Mouse (Mus musculus): Measurements from ENCODE around the gene Ttll5. TPM values are rescaled to one million over a fixed set of nuclear protein-coding genes. Genes with fewer than 3 reads are reported as not detected.

The Ttll5 gene
- polyA plus RNA-seq, 1 experiment from 2014 or later = 14.2 TPM

DNA sequence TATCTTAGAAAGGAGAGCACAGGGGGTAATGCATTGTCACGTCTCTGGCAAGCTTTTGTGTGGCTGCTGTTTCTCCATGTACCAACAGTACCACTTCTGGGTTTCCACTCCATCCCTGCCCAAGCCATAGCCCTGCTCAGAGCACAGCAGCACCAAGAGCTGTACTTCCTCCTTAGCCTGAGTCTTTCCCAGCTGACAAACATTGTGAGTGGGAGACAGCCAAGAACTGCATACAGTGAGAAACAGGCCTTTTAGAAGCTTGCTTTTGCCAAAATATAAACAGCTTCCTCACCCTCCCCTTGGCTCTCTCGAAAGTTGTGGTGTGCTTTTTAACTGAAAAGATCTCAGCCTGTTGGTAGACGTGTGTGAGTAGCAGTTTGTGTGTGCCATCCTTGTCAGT lies 182.9 kb downstream of the Ttll5 start:
- no peak for ATAC-seq (ENCODE audit: low FRiP score)
- 72% methylated on average over 3 of the region's 3 CpGs for WGBS
- H3K4me1 ChIP-seq (replicated peaks) = peaks cover 7% of the 10 kb centered on the region

GRCm38 (mm10) chr12:86010656-86011055 lies 186.2 kb downstream of the Ttll5 start:
- no peak overlapping the region for H3K4me2 ChIP-seq
- H3K27me3 ChIP-seq = no peaks in the 10 kb centered on the region
- 87% methylated on average over 5 of the region's 5 CpGs for WGBS
- H3K27ac ChIP-seq = no peak overlapping the region
- peaks cover 7% of the 10 kb centered on the region for H3K4me1 ChIP-seq (replicated peaks)
- no peaks in the 10 kb centered on the region for H3K9me3 ChIP-seq
- no peak overlapping the region for H3K4me3 ChIP-seq
- H3K9ac ChIP-seq = no peak overlapping the region
- ATAC-seq (ENCODE audit: low FRiP score) = no peak
- H3K36me3 ChIP-seq = peaks cover 4% of the 10 kb centered on the region; the same call in 1 of the 2 replicates

More for the DNA sequence above, 182.9 kb downstream of the Ttll5 start:
- Histone ChIP-seq H3K27me3 (no peaks in the 10 kb centered on the region), H3K27ac (no peak overlapping the region), H3K36me3 (no peaks in the 10 kb centered on the region), H3K4me3 (no peak overlapping the region), H3K4me2 (no peak overlapping the region), H3K9me3 (no peaks in the 10 kb centered on the region), H3K9ac (no peak overlapping the region)

DNA sequence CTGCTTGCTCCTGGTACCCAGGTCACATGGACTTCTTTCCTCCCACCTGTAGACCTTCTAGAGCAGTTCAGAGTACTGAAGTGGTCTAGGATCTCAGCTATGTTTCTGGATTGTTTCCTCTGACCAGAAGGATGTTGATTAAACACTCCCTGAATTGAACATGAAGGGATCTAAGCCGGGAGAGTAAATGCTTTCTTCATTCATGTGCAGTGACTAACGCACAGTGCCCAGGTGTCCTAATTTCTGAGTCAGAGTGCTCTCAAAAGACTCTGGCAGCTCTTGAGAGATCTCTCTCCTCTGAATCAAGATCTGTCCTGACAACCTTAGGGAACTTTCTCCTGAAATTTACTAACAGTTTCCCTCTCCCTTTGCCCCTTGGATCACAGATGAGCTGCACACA lies 187.7 kb downstream of the Ttll5 start:
- no peak for ATAC-seq (ENCODE audit: low FRiP score)
- no peak overlapping the region for H3K4me2 ChIP-seq
- 85% methylated on average over 2 of the region's 2 CpGs for WGBS

GRCm38 (mm10) chr12:86014174-86014573 lies 189.7 kb downstream of the Ttll5 start:
- no peak overlapping the region for H3K27ac ChIP-seq
- no peak overlapping the region for H3K4me2 ChIP-seq
- no peaks in the 10 kb centered on the region for H3K27me3 ChIP-seq
- no peak overlapping the region for H3K4me3 ChIP-seq
- no peaks in the 10 kb centered on the region for H3K4me1 ChIP-seq (replicated peaks)
- WGBS = 88% methylated on average over 2 of the region's 2 CpGs
- H3K9ac ChIP-seq = no peak overlapping the region
- peaks cover 4% of the 10 kb centered on the region; the same call in 1 of the 2 replicates for H3K36me3 ChIP-seq
- ATAC-seq (ENCODE audit: low FRiP score) = no peak
- no peaks in the 10 kb centered on the region for H3K9me3 ChIP-seq

More for the DNA sequence above, 187.7 kb downstream of the Ttll5 start:
- Histone ChIP-seq H3K9ac (no peak overlapping the region), H3K4me3 (no peak overlapping the region), H3K4me1 (replicated peaks) (peaks cover 7% of the 10 kb centered on the region), H3K27me3 (no peaks in the 10 kb centered on the region), H3K36me3 (peaks cover 4% of the 10 kb centered on the region; the same call in 1 of the 2 replicates), H3K27ac (no peak overlapping the region), H3K9me3 (no peaks in the 10 kb centered on the region)

- H3K4me2 ChIP-seq = no peak overlapping the region
- H3K36me3 ChIP-seq = peaks cover 4% of the 10 kb centered on the region; the same call in 1 of the 2 replicates
- WGBS = 90% methylated on average over 3 of the region's 3 CpGs
These were observed 190.2 kb downstream of the Ttll5 start for GRCm38 (mm10) chr12:86014621-86015020.

GRCm38 (mm10) chr12:86015114-86015513 lies 190.7 kb downstream of the Ttll5 start:
- Histone ChIP-seq H3K9ac (no peak overlapping the region), H3K4me3 (no peak overlapping the region), H3K36me3 (peaks cover 4% of the 10 kb centered on the region; the same call in 1 of the 2 replicates), H3K27me3 (no peaks in the 10 kb centered on the region), H3K9me3 (no peaks in the 10 kb centered on the region), H3K27ac (no peak overlapping the region), H3K4me2 (no peak overlapping the region), H3K4me1 (replicated peaks) (no peaks in the 10 kb centered on the region)
- no peak for ATAC-seq (ENCODE audit: low FRiP score)
- WGBS = 88% methylated on average over 2 of the region's 2 CpGs

More at GRCm38 (mm10) chr12:86014621-86015020, 190.2 kb downstream of the Ttll5 start:
- no peaks in the 10 kb centered on the region for H3K9me3 ChIP-seq
- H3K27me3 ChIP-seq = no peaks in the 10 kb centered on the region
- no peak overlapping the region for H3K4me3 ChIP-seq
- no peaks in the 10 kb centered on the region for H3K4me1 ChIP-seq (replicated peaks)
- no peak overlapping the region for H3K9ac ChIP-seq
- no peak for ATAC-seq (ENCODE audit: low FRiP score)
- no peak overlapping the region for H3K27ac ChIP-seq

- no peak overlapping the region for H3K4me2 ChIP-seq
- WGBS = 80% methylated on average over 5 of the region's 5 CpGs
- no peak overlapping the region for H3K9ac ChIP-seq
- H3K4me3 ChIP-seq = no peak overlapping the region
- no peaks in the 10 kb centered on the region for H3K9me3 ChIP-seq
- peaks cover 4% of the 10 kb centered on the region; the same call in 1 of the 2 replicates for H3K36me3 ChIP-seq
- ATAC-seq (ENCODE audit: low FRiP score) = no peak
- no peak overlapping the region for H3K27ac ChIP-seq
- no peaks in the 10 kb centered on the region for H3K4me1 ChIP-seq (replicated peaks)
- no peaks in the 10 kb centered on the region for H3K27me3 ChIP-seq
These were observed 192.9 kb downstream of the Ttll5 start for GRCm38 (mm10) chr12:86017360-86017759.

DNA sequence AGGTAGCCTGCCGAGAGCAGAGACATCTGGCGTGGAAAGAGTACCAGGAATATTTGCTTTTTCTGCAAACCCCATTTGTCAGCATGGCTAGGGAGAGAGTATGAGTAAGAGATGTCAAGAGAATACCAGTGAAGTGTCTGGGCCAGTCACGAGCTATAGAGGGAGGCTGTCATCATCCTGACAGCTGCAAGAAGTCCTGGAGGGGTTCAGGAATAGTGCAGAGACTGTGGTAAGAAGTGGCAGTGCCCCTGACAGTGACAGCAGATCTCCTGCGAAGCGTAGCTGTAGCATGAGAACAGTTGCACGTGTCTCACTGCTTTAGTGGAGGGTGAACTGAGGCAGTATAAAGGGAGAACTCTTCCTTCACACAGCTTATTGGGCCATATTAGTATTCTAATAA lies 197.1 kb downstream of the Ttll5 start:
- Histone ChIP-seq H3K36me3 (peaks cover 3% of the 10 kb centered on the region; the same call in 1 of the 2 replicates), H3K9me3 (no peaks in the 10 kb centered on the region), H3K4me1 (replicated peaks) (peaks cover 3% of the 10 kb centered on the region; the same call in 1 of the 2 replicates), H3K4me3 (no peak overlapping the region), H3K27me3 (no peaks in the 10 kb centered on the region), H3K9ac (no peak overlapping the region), H3K27ac (no peak overlapping the region), H3K4me2 (no peak overlapping the region)
- ATAC-seq (ENCODE audit: low FRiP score) = no peak
- WGBS = 84% methylated on average over 6 of the region's 6 CpGs

GRCm38 (mm10) chr12:86022282-86022984 lies 198.0 kb downstream of the Ttll5 start:
- H3K27ac ChIP-seq = no peak overlapping the region
- no peak overlapping the region for H3K9ac ChIP-seq
- no peak for ATAC-seq (ENCODE audit: low FRiP score)
- no peak overlapping the region for H3K4me3 ChIP-seq
- no peak overlapping the region for H3K4me2 ChIP-seq
- WGBS = 90% methylated on average over 9 of the region's 9 CpGs
- peaks cover 3% of the 10 kb centered on the region; the same call in 1 of the 2 replicates for H3K4me1 ChIP-seq (replicated peaks)
- H3K27me3 ChIP-seq = no peaks in the 10 kb centered on the region
- H3K9me3 ChIP-seq = no peaks in the 10 kb centered on the region
- H3K36me3 ChIP-seq = peaks cover 3% of the 10 kb centered on the region; the same call in 1 of the 2 replicates

- no peak for ATAC-seq (ENCODE audit: low FRiP score)
- Histone ChIP-seq H3K4me2 (no peak overlapping the region), H3K27me3 (no peaks in the 10 kb centered on the region), H3K9ac (no peak overlapping the region; the same call in 1 of the 2 replicates), H3K9me3 (no peaks in the 10 kb centered on the region), H3K27ac (no peak overlapping the region), H3K36me3 (peaks cover 3% of the 10 kb centered on the region; the same call in 1 of the 2 replicates), H3K4me1 (replicated peaks) (peaks cover 3% of the 10 kb centered on the region; the same call in 1 of the 2 replicates), H3K4me3 (no peak overlapping the region)
- 82% methylated on average over 4 of the region's 4 CpGs for WGBS
These were observed 198.8 kb downstream of the Ttll5 start for GRCm38 (mm10) chr12:86023081-86023871.

GRCm38 (mm10) chr12:86024426-86024825 lies 200.0 kb downstream of the Ttll5 start:
- H3K9ac ChIP-seq = no peak overlapping the region
- no peak for ATAC-seq (ENCODE audit: low FRiP score)
- no peaks in the 10 kb centered on the region for H3K27me3 ChIP-seq
- WGBS = 62% methylated on average over 4 of the region's 4 CpGs
- no peak overlapping the region for H3K4me3 ChIP-seq
- H3K9me3 ChIP-seq = no peaks in the 10 kb centered on the region
- H3K4me2 ChIP-seq = no peak overlapping the region
- H3K27ac ChIP-seq = no peak overlapping the region
- peaks cover 3% of the 10 kb centered on the region; the same call in 1 of the 2 replicates for H3K36me3 ChIP-seq
- peaks cover 3% of the 10 kb centered on the region; the same call in 1 of the 2 replicates for H3K4me1 ChIP-seq (replicated peaks)

DNA sequence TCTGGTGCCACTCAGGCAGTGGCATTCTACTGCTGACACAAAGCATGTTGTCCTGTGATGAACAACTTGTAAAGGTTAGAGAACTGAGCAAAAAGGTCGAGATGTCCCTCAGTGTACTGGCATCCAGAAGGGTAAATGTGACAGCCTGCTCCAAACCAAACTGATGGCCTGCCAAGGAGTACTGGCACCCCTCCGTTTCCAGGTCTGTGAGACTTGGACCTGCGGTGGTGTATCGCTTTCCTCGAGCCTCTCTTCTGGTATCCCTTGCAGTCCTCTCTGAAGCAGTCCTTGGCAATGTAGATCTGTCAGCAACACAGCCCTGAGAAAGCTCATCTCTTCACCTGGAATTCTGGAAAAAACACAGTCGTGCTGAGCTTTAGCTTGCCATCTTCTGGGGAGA lies 201.0 kb downstream of the Ttll5 start:
- H3K9me3 ChIP-seq = no peaks in the 10 kb centered on the region
- no peak for ATAC-seq (ENCODE audit: low FRiP score)
- H3K27ac ChIP-seq = no peak overlapping the region
- peaks cover 3% of the 10 kb centered on the region; the same call in 1 of the 2 replicates for H3K4me1 ChIP-seq (replicated peaks)
- no peaks in the 10 kb centered on the region for H3K27me3 ChIP-seq
- no peak overlapping the region for H3K4me3 ChIP-seq
- 92% methylated on average over 6 of the region's 6 CpGs for WGBS
- no peak overlapping the region for H3K9ac ChIP-seq
- H3K36me3 ChIP-seq = peaks cover 3% of the 10 kb centered on the region; the same call in 1 of the 2 replicates
- H3K4me2 ChIP-seq = no peak overlapping the region
